Mouse (Mus musculus) limb, embryonic 14.5 days (tissue): ENCODE results near the gene Tmsb15l. TPM values are rescaled to one million over a fixed set of nuclear protein-coding genes. Genes with fewer than 3 reads are reported as not detected.

Experiments used
- ATAC-seq: fragments of 200-750 bp; cut with Nextera tagmentation; 2 replicates; pipeline ENCODE4 v1.8.0; 2017; ENCODE audit warnings: low read depth, moderate number of reproducible peaks, moderate TSS enrichment; ENCODE audit not compliant: low FRiP score
- DNase-seq: peaks from one replicate; pipeline ENCODE4 v3.0.0-alpha.2; 2015; ENCODE audit warnings: low spot score
- H3K27ac ChIP-seq: fragments of 300-500 bp; sonication (generic); replicated peaks from 2 replicates; pipeline ENCODE4 v1.5.1; 2014; ENCODE audit warnings: low read depth, mild to moderate bottlenecking, low read length, moderate library complexity, mixed read lengths
- H3K27me3 ChIP-seq: fragments of 300-500 bp; sonication (generic); 2 replicates; pipeline ENCODE4 v1.6.1; 2014; ENCODE audit warnings: low read length, mixed read lengths; ENCODE audit not compliant: control insufficient read depth, insufficient read depth
- H3K36me3 ChIP-seq: fragments of 300-500 bp; sonication (generic); 2 replicates; pipeline ENCODE4 v1.6.1; 2014; ENCODE audit warnings: mild to moderate bottlenecking, low read length, moderate library complexity, mixed read lengths; ENCODE audit not compliant: control insufficient read depth, insufficient read depth
- H3K4me1 ChIP-seq: fragments of 300-500 bp; sonication (generic); 2 replicates; pipeline ENCODE4 v1.6.1; 2014; ENCODE audit warnings: antibody characterized with exemption, low read length, mixed read lengths; ENCODE audit not compliant: control insufficient read depth, insufficient read depth
- H3K4me2 ChIP-seq: fragments of 300-500 bp; sonication (generic); replicated peaks from 2 replicates; pipeline ENCODE4 v1.6.1; 2014; ENCODE audit warnings: low read depth, mild to moderate bottlenecking, low read length, moderate library complexity; ENCODE audit not compliant: severe bottlenecking
- H3K4me3 ChIP-seq: fragments of 300-500 bp; sonication (generic); replicated peaks from 2 replicates; pipeline ENCODE4 v1.5.1; 2014; ENCODE audit warnings: low read length
- H3K9ac ChIP-seq: fragments of 300-500 bp; sonication (generic); 2 replicates; pipeline ENCODE4 v1.6.1; 2014; ENCODE audit warnings: mild to moderate bottlenecking, low read depth, low read length, moderate library complexity; ENCODE audit not compliant: severe bottlenecking
- H3K9me3 ChIP-seq: fragments of 300-500 bp; sonication (generic); 2 replicates; pipeline ENCODE4 v1.6.1; 2016; ENCODE audit warnings: low read length; ENCODE audit not compliant: control insufficient read depth
- POLR2A ChIP-seq: fragments of 200-500 bp; IDR thresholded peaks from 2 replicates; pipeline ENCODE4 v1.8.0; 2012; ENCODE audit warnings: inconsistent platforms, mild to moderate bottlenecking, moderate library complexity, borderline replicate concordance; ENCODE audit not compliant: insufficient read depth, insufficient read length; ENCODE audit errors: extremely low read depth
- WGBS: fragments of 180-500 bp; shearing (Covaris S2); extraction: QIAGEN DNeasy Blood & Tissue Kit; methylation state at CpG from one replicate; pipeline ENCODE4 v1.1.7; 2014; 5-methylcytosine and 5-hydroxymethylcytosine counted together
- polyA plus RNA-seq, 2 experiments: library from polyadenylated mRNA; depleted of rRNA in 1 of 2; stranded (reverse) in 1 of 2; unstranded in 1 of 2; fragments of >200 nt; fragmentation: Nextera tagmentation in 1 of 2; extraction: Ambion mirVana in 1 of 2; gene quantifications; 2 replicates each; pipeline versions ENCODE4 v1.2.1 to v1.2.3; 2012 to 2014

The Tmsb15l gene
- polyA plus RNA-seq, 2 experiments: 6.6 to 8.3 TPM

GRCm38 (mm10) chrX:136927031-136927430, 49.6 kb downstream of the Tmsb15l start, which contains the start of gene H2bfm:
Gene H2bfm, plus strand, starts transcription at chrX:136927325.
- no peak for TF ChIP-seq POLR2A
- Histone ChIP-seq H3K9me3 (no peaks in the 10 kb centered on the region; the same call in 1 of the 2 replicates), H3K4me1 (no peaks in the 10 kb centered on the region), H3K27ac (no peak within 1 kb of the TSS), H3K9ac (no peak within 1 kb of the TSS), H3K4me2 (no peak within 1 kb of the TSS), H3K27me3 (no peaks in the 10 kb centered on the region), H3K4me3 (no peak within 1 kb of the TSS), H3K36me3 (no peaks in the 10 kb centered on the region)
- DNase-seq (no peak), ATAC-seq (no peak)
- WGBS: 91% methylated on average over 14 of the region's 14 CpGs

- no peak for TF ChIP-seq POLR2A
- no peak overlapping the region for H3K27ac ChIP-seq
- H3K9ac ChIP-seq: no peak overlapping the region
- H3K4me1 ChIP-seq: no peaks in the 10 kb centered on the region
- no peak overlapping the region for H3K4me3 ChIP-seq
- ATAC-seq (no peak), DNase-seq (no peak)
- no peaks in the 10 kb centered on the region; the same call in 1 of the 2 replicates for H3K9me3 ChIP-seq
- no peak overlapping the region for H3K4me2 ChIP-seq
- no peaks in the 10 kb centered on the region for H3K36me3 ChIP-seq
- H3K27me3 ChIP-seq: no peaks in the 10 kb centered on the region
These were observed 50.8 kb downstream of the Tmsb15l start for GRCm38 (mm10) chrX:136925863-136926262.

Other genes starting within 250 kb of the Tmsb15l start
- 397 and 488 TPM in 2 replicates for gene Morf4l2, start 233.2 kb downstream of the Tmsb15l start, polyA plus RNA-seq (2012; rRNA removed)
- gene Morf4l2, start 233.2 kb downstream of the Tmsb15l start, polyA plus RNA-seq (2014; fragmentation: Nextera tagmentation; extraction: Ambion mirVana): 656 and 663 TPM in 2 replicates
- not detected in 2 replicates for gene Glra4, start 196.7 kb downstream of the Tmsb15l start, polyA plus RNA-seq (2012; rRNA removed)
- gene Glra4, start 196.7 kb downstream of the Tmsb15l start, polyA plus RNA-seq (2014; fragmentation: Nextera tagmentation; extraction: Ambion mirVana): 0.19 TPM in 1 of 2 replicates, not detected in the other
- 16.1 and 16.9 TPM in 2 replicates for gene Plp1, start 154.2 kb downstream of the Tmsb15l start, polyA plus RNA-seq (2012; rRNA removed)
- gene Plp1, start 154.2 kb downstream of the Tmsb15l start, polyA plus RNA-seq (2014; fragmentation: Nextera tagmentation; extraction: Ambion mirVana): 5.8 and 6.2 TPM in 2 replicates
- gene Rab9b, start 108.1 kb downstream of the Tmsb15l start, polyA plus RNA-seq (2012; rRNA removed): 0.09 and 0.16 TPM in 2 replicates
- 0.23 and 0.44 TPM in 2 replicates for gene Rab9b, start 108.1 kb downstream of the Tmsb15l start, polyA plus RNA-seq (2014; fragmentation: Nextera tagmentation; extraction: Ambion mirVana)
- gene H2bfm, start 49.5 kb downstream of the Tmsb15l start, polyA plus RNA-seq (2012; rRNA removed): not detected in 2 replicates
- gene H2bfm, start 49.5 kb downstream of the Tmsb15l start, polyA plus RNA-seq (2014; fragmentation: Nextera tagmentation; extraction: Ambion mirVana): not detected in 2 replicates
- gene Tmsb15b2, start 1.4 kb downstream of the Tmsb15l start, polyA plus RNA-seq (2012; rRNA removed): 13.4 and 19.8 TPM in 2 replicates
- gene Tmsb15b2, start 1.4 kb downstream of the Tmsb15l start, polyA plus RNA-seq (2014; fragmentation: Nextera tagmentation; extraction: Ambion mirVana): 51.9 and 55.5 TPM in 2 replicates
- 6.3 and 11.3 TPM in 2 replicates for gene Tmsb15b1, start within 50 bp of the Tmsb15l start, polyA plus RNA-seq (2012; rRNA removed)
- gene Tmsb15b1, start within 50 bp of the Tmsb15l start, polyA plus RNA-seq (2014; fragmentation: Nextera tagmentation; extraction: Ambion mirVana): 28.5 and 30.8 TPM in 2 replicates
- gene Zcchc18, start 16.3 kb upstream of the Tmsb15l start, polyA plus RNA-seq (2012; rRNA removed): 11.4 TPM in 2 replicates
- 17.1 and 21.3 TPM in 2 replicates for gene Zcchc18, start 16.3 kb upstream of the Tmsb15l start, polyA plus RNA-seq (2014; fragmentation: Nextera tagmentation; extraction: Ambion mirVana)
- gene Slc25a53, start 61.4 kb upstream of the Tmsb15l start, polyA plus RNA-seq (2012; rRNA removed): 10.8 and 11.4 TPM in 2 replicates
- 11.3 and 13.7 TPM in 2 replicates for gene Slc25a53, start 61.4 kb upstream of the Tmsb15l start, polyA plus RNA-seq (2014; fragmentation: Nextera tagmentation; extraction: Ambion mirVana)
- 2.5 and 2.7 TPM in 2 replicates for gene Fam199x, start 72.7 kb upstream of the Tmsb15l start, polyA plus RNA-seq (2012; rRNA removed)
- gene Fam199x, start 72.7 kb upstream of the Tmsb15l start, polyA plus RNA-seq (2014; fragmentation: Nextera tagmentation; extraction: Ambion mirVana): 6.7 and 7.8 TPM in 2 replicates
- gene Esx1, start 145.2 kb upstream of the Tmsb15l start, polyA plus RNA-seq (2012; rRNA removed): 0.11 TPM in 1 of 2 replicates, not detected in the other
- not detected in 2 replicates for gene Esx1, start 145.2 kb upstream of the Tmsb15l start, polyA plus RNA-seq (2014; fragmentation: Nextera tagmentation; extraction: Ambion mirVana)